Mouse (Mus musculus): Measurements from ENCODE around the gene Tex2. TPM values are rescaled to one million over a fixed set of nuclear protein-coding genes. Genes with fewer than 3 reads are reported as not detected.

Tex2 gene
- total RNA-seq, 2 experiments from 2014 or later = 144 TPM

- DNase-seq (ENCODE audit: low spot score in 2 of 2) = no peak
- no peak for TF ChIP-seq CTCF (conservative IDR thresholded peaks at IDR 0.05)
- Histone ChIP-seq H3K4me3 (no peak overlapping the region), H3K27ac (peak overlapping the region; percentile 18; the same call in 1 of the 2 replicates)
These were observed 124.1 kb downstream of the Tex2 start for GRCm38 (mm10) chr11:106489036-106489693.

- peak overlapping the region; percentile 63 for H3K27ac ChIP-seq
- no peak for TF ChIP-seq CTCF (conservative IDR thresholded peaks at IDR 0.05)
- peak overlapping the region; percentile 66 for H3K4me3 ChIP-seq
- no peak for DNase-seq (ENCODE audit: low spot score in 2 of 2)
These were observed 125.1 kb downstream of the Tex2 start for GRCm38 (mm10) chr11:106488126-106488561.

GRCm38 (mm10) chr11:106487733-106488115 lies 125.5 kb downstream of the Tex2 start, which contains the start of gene Ern1:
Gene Ern1, minus strand, starts transcription at chr11:106487852.
- H3K4me3 ChIP-seq = peak within 1 kb of the TSS; percentile 66
- no peak for TF ChIP-seq CTCF (conservative IDR thresholded peaks at IDR 0.05)
- peak; percentile 95 to 97 for DNase-seq (ENCODE audit: low spot score in 2 of 2)
- peak within 1 kb of the TSS; percentile 92 for H3K27ac ChIP-seq

- no peak for TF ChIP-seq CTCF (conservative IDR thresholded peaks at IDR 0.05)
- Histone ChIP-seq H3K4me3 (peak overlapping the region; percentile 66), H3K27ac (peak overlapping the region; percentile 92)
- DNase-seq (ENCODE audit: low spot score in 2 of 2) = peak; percentile 21 to 26
These were observed 126.1 kb downstream of the Tex2 start for GRCm38 (mm10) chr11:106486866-106487732.

DNA sequence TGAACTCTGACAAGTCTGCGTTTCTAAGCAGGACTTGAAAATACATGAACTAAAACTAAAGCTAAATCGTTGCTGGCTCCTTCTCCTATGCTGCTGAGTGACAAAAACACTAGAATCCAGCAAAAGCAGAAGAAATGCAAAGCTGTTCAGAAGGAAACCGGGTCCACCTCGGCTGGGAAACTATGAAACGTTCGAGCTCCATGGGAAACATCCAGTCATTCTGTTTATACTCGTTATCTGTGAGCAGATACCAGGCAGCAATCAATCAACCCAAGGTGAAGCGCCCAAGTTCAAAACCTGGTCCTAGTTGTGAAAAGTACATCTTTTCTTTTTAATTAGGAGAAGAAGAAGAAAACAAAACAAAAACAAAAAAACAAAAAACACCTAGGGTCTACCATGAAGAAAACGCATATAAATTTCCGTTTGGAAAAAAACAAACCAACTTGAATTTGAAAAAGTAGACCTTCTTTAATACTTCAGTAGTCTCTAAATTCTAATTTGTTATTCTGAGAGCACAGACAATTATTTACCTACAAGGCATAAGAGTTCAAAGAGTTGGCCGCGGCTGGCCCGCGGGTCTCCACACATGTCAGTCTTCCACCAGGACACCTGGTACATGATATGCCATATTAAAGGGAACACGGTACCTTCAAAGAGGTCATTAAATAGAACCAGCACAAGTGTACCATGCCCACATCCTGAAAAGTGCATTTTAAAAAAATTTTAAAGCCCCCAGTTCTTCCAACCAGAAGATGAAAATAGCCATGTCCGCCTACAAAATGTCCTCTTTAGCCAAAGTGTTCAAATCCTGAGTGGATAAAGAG lies 127.0 kb downstream of the Tex2 start:
- H3K4me3 ChIP-seq = peak overlapping the region; percentile 66
- DNase-seq (ENCODE audit: low spot score in 2 of 2) = no peak
- no peak for TF ChIP-seq CTCF (conservative IDR thresholded peaks at IDR 0.05)
- no peak overlapping the region for H3K27ac ChIP-seq

- DNase-seq (ENCODE audit: low spot score in 2 of 2) = no peak
- TF ChIP-seq CTCF (conservative IDR thresholded peaks at IDR 0.05) = no peak
- Histone ChIP-seq H3K4me3 (no peak overlapping the region), H3K27ac (no peak overlapping the region)
These were observed 127.6 kb downstream of the Tex2 start for GRCm38 (mm10) chr11:106485611-106486010.

GRCm38 (mm10) chr11:106484875-106485274 lies 128.3 kb downstream of the Tex2 start:
- TF ChIP-seq CTCF (conservative IDR thresholded peaks at IDR 0.05) = no peak
- H3K4me3 ChIP-seq = no peak overlapping the region
- no peak for DNase-seq (ENCODE audit: low spot score in 2 of 2)

DNA sequence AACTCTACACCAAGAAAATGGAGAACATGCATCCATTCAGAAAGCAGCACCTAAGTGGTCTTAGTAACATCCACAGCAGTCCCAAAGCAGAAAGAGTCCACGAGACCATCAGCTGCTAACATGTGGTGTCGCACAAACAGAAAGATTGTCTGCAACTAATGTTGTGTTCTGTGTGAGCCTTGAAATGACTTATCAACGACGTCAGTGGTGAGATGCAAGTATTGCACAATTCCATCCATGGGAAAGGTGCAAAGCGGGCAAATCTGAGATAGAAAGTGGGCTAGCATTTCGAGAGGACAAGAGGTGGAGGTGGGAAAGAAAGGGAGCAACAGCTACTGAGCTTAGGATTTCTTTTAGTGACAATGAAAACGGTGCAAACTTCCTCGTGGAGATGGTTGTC lies 130.4 kb downstream of the Tex2 start:
- no peak for DNase-seq (ENCODE audit: low spot score in 2 of 2)
- TF ChIP-seq CTCF (conservative IDR thresholded peaks at IDR 0.05) = no peak

More at GRCm38 (mm10) chr11:106484875-106485274, 128.3 kb downstream of the Tex2 start:
- no peak overlapping the region for H3K27ac ChIP-seq

DNA sequence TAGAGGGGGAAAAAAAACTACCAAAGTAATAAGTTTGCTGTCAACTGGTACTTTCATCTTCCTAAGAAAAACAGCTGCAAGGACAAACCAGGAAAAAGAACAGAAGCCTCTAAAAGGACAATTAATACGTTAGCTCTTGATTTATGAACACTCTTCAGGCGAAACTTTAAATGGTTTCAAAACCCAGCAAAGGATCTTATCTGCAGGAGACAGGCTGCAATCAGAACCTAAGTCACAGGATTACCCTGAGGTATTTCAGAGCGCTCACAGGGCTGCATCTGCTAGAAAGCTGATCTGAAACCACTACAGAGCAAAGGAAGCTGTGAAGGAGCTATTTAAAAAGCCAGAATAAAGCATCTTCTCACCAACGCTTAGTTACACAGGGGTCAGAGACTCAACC lies 131.6 kb downstream of the Tex2 start:
- no peak for DNase-seq (ENCODE audit: low spot score in 2 of 2)
- no peak overlapping the region for H3K27ac ChIP-seq
- no peak overlapping the region for H3K4me3 ChIP-seq
- no peak for TF ChIP-seq CTCF (conservative IDR thresholded peaks at IDR 0.05)

More for the DNA sequence above, 130.4 kb downstream of the Tex2 start:
- no peak overlapping the region for H3K27ac ChIP-seq
- no peak overlapping the region for H3K4me3 ChIP-seq

DNA sequence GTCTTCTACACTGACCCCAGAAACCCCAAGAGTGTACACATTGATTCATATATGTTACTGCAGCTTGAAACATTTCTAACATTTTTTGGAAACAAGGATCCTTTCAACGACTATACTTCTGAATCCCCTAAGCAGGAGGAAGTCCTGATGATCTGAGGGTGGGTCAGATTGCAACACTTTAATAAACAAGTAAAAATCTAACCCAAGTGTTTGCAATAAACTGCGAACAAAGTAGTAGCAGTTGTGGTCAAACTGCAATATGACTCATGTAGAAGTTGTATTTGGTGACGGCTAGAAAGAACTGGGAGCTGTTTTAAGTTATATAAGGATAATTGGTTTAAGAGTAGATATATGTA lies 132.7 kb downstream of the Tex2 start:
- DNase-seq (ENCODE audit: low spot score in 2 of 2) = no peak
- no peak for TF ChIP-seq CTCF (conservative IDR thresholded peaks at IDR 0.05)
- Histone ChIP-seq H3K4me3 (no peak overlapping the region), H3K27ac (no peak overlapping the region)

GRCm38 (mm10) chr11:106479619-106480529 lies 133.3 kb downstream of the Tex2 start:
- H3K27ac ChIP-seq = no peak overlapping the region
- no peak for TF ChIP-seq CTCF (conservative IDR thresholded peaks at IDR 0.05)
- DNase-seq (ENCODE audit: low spot score in 2 of 2) = no peak
- no peak overlapping the region for H3K4me3 ChIP-seq

GRCm38 (mm10) chr11:106478745-106479144 lies 134.5 kb downstream of the Tex2 start:
- DNase-seq (ENCODE audit: low spot score in 2 of 2) = no peak
- Histone ChIP-seq H3K27ac (no peak overlapping the region), H3K4me3 (no peak overlapping the region)
- no peak for TF ChIP-seq CTCF (conservative IDR thresholded peaks at IDR 0.05)

Data from layer of hippocampus, adult 2 months (tissue).